ENCODE assay signal across 11 mouse cellular contexts in the genomic region with DNA sequence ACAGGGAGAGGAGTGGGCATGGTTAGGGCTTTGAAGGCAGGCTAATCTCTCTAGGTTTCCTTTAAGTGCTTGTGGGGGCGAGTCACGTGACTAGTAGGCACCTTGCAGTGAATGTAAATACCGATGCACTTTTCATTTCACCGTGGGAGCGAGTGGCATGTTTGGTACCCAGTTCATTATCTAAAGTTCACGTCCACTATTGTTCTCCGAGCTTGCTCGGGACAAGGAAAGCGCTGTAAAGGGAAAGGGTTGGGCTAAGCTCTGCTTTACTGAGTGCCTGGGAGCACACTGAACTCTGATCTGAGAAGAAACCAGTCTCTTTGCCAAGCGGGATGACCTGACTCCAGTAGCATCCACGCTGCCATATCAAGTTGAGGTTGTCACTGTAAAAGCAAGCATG.
DNase-seq lines count a peak whose midpoint lies in the region; ATAC-seq and TF ChIP-seq lines count a peak whose summit lies in the region.
"Had no signal": no experiment of that assay in that cellular context is flagged by ENCODE, and none has a peak within 500 bp of the region (broad histone marks: within the 10 kb centered on the region; RNA-seq: fewer than 3 reads in every experiment).

No protein-coding gene starts in this region.

- no peak overlapping the region for H3K9ac ChIP-seq in forebrain, embryonic 16.5 days (replicated peaks; ENCODE audit: low read depth, low read length)
- no peak overlapping the region for H3K9ac ChIP-seq in midbrain, embryonic 13.5 days (replicated peaks)
- H3K9ac ChIP-seq: limb, embryonic 13.5 days had no signal

- H3K4me1 ChIP-seq in E14TG2a.4 (replicated peaks; ENCODE audit: low read depth, low read length): peaks cover 38% of the 10 kb centered on the region
- peaks cover 25% of the 10 kb centered on the region for H3K4me1 ChIP-seq in forebrain, embryonic 16.5 days (replicated peaks; ENCODE audit: control insufficient read depth, insufficient read depth, low read length)
- H3K4me1 ChIP-seq in midbrain, embryonic 13.5 days (replicated peaks): peaks cover 33% of the 10 kb centered on the region

- peak; percentile 7; the same call in 1 of the 2 replicates for ATAC-seq in forebrain, embryonic 16.5 days
- peak; percentile 43; the same call in 1 of the 2 replicates for ATAC-seq in midbrain, embryonic 13.5 days
- ATAC-seq: lung, postnatal 0 days had no signal

- H3K36me3 ChIP-seq in E14TG2a.4 (ENCODE audit: insufficient read depth, low read length): 0 out of 2 replicates have a peak, but pooled peaks cover 3% of the 10 kb centered on the region
- peaks cover 14% of the 10 kb centered on the region for H3K36me3 ChIP-seq in forebrain, embryonic 16.5 days (ENCODE audit: control insufficient read depth, insufficient read depth)
- H3K36me3 ChIP-seq in midbrain, embryonic 13.5 days: peaks cover 26% of the 10 kb centered on the region
- H3K36me3 ChIP-seq: G1E had no signal

- TF ChIP-seq CTCF in E14TG2a.4 (conservative IDR thresholded peaks at IDR 0.05; ENCODE audit: low read length): no peak

- H3K27me3 ChIP-seq in E14TG2a.4 (ENCODE audit: insufficient read depth, low read length): peaks cover 67% of the 10 kb centered on the region
- peaks cover 3% of the 10 kb centered on the region for H3K27me3 ChIP-seq in forebrain, embryonic 16.5 days (replicated peaks; ENCODE audit: control insufficient read depth, insufficient read depth, low read length)
- H3K27me3 ChIP-seq in midbrain, embryonic 13.5 days: peaks cover 21% of the 10 kb centered on the region

- intact Hi-C loops in left cerebral cortex, postnatal 10 days (cut with DNase I): loop anchor here (10.0 kb wide), 2 partner anchors 150 to 1600 kb away; no protein-coding TSS in a partner anchor
- intact Hi-C loops in left cerebral cortex, postnatal 25 days (cut with DNase I): loop anchor here (5.0 to 10.0 kb wide), 5 partner anchors 127 to 1483 kb away; a partner anchor contains a TSS

- peak; percentile 32 for DNase-seq in embryo, embryonic 10 days (ENCODE audit: low spot score)
- DNase-seq in embryo, embryonic 9.5 days (ENCODE audit: extremely low spot score): no peak
- no peak for DNase-seq in adrenal gland, postnatal 14 days
- no peak for DNase-seq in left cerebral cortex, postnatal 10 days (ENCODE audit: extremely low spot score in 1 of 2, low spot score in 2 of 2)
- no peak for DNase-seq in left cerebral cortex, postnatal 25 days (ENCODE audit: low spot score in 2 of 2)

- peak overlapping the region; percentile 32 for H3K4me2 ChIP-seq in forebrain, embryonic 16.5 days (ENCODE audit: low read length)
- peak overlapping the region; percentile 32 for H3K4me2 ChIP-seq in midbrain, embryonic 13.5 days (replicated peaks)
- H3K4me2 ChIP-seq: limb, embryonic 13.5 days had no signal

- no peak overlapping the region for H3K27ac ChIP-seq in forebrain, embryonic 16.5 days (ENCODE audit: low read length)
- H3K27ac ChIP-seq in midbrain, embryonic 13.5 days: 0 out of 2 replicates have a peak overlapping the region, but pooled peaks have one; percentile 32
- H3K27ac ChIP-seq: limb, embryonic 13.5 days had no signal

- 5% methylated on average over 11 of the region's 11 CpGs for WGBS in forebrain, embryonic 16.5 days
- WGBS in midbrain, embryonic 13.5 days: 6% methylated on average over 11 of the region's 11 CpGs

- H3K9me3 ChIP-seq in E14TG2a.4 (ENCODE audit: low read length): peaks cover 9% of the 10 kb centered on the region
- H3K9me3 ChIP-seq in forebrain, embryonic 16.5 days (ENCODE audit: control insufficient read depth, low read length): peaks cover 3% of the 10 kb centered on the region; the same call in 1 of the 2 replicates
- H3K9me3 ChIP-seq in midbrain, embryonic 13.5 days: peaks cover 5% of the 10 kb centered on the region; the same call in 1 of the 2 replicates
- H3K9me3 ChIP-seq: limb, embryonic 13.5 days had no signal

- 0 out of 2 replicates have a peak overlapping the region, but pooled peaks have one; percentile 1 for H3K4me3 ChIP-seq in E14TG2a.4 (replicated peaks; ENCODE audit: low read length)
- peak overlapping the region; percentile 6; the same call in 1 of the 2 replicates for H3K4me3 ChIP-seq in forebrain, embryonic 16.5 days (replicated peaks; ENCODE audit: low read length)
- no peak overlapping the region for H3K4me3 ChIP-seq in midbrain, embryonic 13.5 days (replicated peaks)
- H3K4me3 ChIP-seq: limb, embryonic 13.5 days had no signal
